Comparison of ENCODE assay signal across 23 mouse cellular contexts in genomic region chr16:13333781-13334341, GRCm38 (mm10).
DNase-seq lines count a peak whose midpoint lies in the region; ATAC-seq and TF ChIP-seq lines count a peak whose summit lies in the region.
"Had no signal": no experiment of that assay in that cellular context is flagged by ENCODE, and none has a peak within 500 bp of the region (broad histone marks: within the 10 kb centered on the region; RNA-seq: fewer than 3 reads in every experiment).

No protein-coding gene starts in this region.

- no peak for TF ChIP-seq CTCF in gastrocnemius, adult 2 months (IDR thresholded peaks at IDR 0.05)
- TF ChIP-seq CTCF in heart, postnatal 0 days (IDR thresholded peaks at IDR 0.05; ENCODE audit: low read depth): no peak
- TF ChIP-seq CTCF in lung, postnatal 0 days (IDR thresholded peaks at IDR 0.05): no peak

- no peak overlapping the region for H3K4me3 ChIP-seq in gastrocnemius, adult 2 months
- no peak overlapping the region for H3K4me3 ChIP-seq in heart, postnatal 0 days (ENCODE audit: low read depth, low read length)
- no peak overlapping the region for H3K4me3 ChIP-seq in heart, embryonic 11.5 days (ENCODE audit: low read depth, low read length)
- no peak overlapping the region for H3K4me3 ChIP-seq in lung, postnatal 0 days (ENCODE audit: low read depth, low read length)
- H3K4me3 ChIP-seq: forebrain, embryonic 10.5 days; forebrain, embryonic 13.5 days; heart, embryonic 13.5 days; hindbrain, embryonic 10.5 days; hindbrain, embryonic 13.5 days; intestine, embryonic 15.5 days had no signal

- ATAC-seq in heart, postnatal 0 days (ENCODE audit: insufficient read depth, low read depth): no peak
- no peak for ATAC-seq in heart, embryonic 11.5 days (replicated peaks; ENCODE audit: insufficient number of reproducible peaks, low FRiP score, low TSS enrichment)
- ATAC-seq in lung, postnatal 0 days: peak; percentile 64
- ATAC-seq: forebrain, embryonic 13.5 days; forebrain, embryonic 16.5 days; hindbrain, embryonic 16.5 days; intestine, embryonic 15.5 days; Patski had no signal

- H3K36me3 ChIP-seq in heart, postnatal 0 days (replicated peaks; ENCODE audit: control insufficient read depth, insufficient read depth, low read length): no peaks in the 10 kb centered on the region
- no peaks in the 10 kb centered on the region; the same call in 1 of the 2 replicates for H3K36me3 ChIP-seq in heart, embryonic 11.5 days (ENCODE audit: control insufficient read depth, insufficient read depth, low read length)
- H3K36me3 ChIP-seq in lung, postnatal 0 days (ENCODE audit: insufficient read depth, low read length): no peaks in the 10 kb centered on the region
- H3K36me3 ChIP-seq: forebrain, embryonic 10.5 days; hindbrain, embryonic 10.5 days; hindbrain, embryonic 13.5 days; intestine, embryonic 15.5 days had no signal

- H3K9me3 ChIP-seq in heart, postnatal 0 days (replicated peaks; ENCODE audit: control insufficient read depth, low read length): no peaks in the 10 kb centered on the region
- H3K9me3 ChIP-seq in heart, embryonic 11.5 days (replicated peaks; ENCODE audit: control insufficient read depth, low read length): no peaks in the 10 kb centered on the region
- H3K9me3 ChIP-seq in lung, postnatal 0 days (ENCODE audit: low read length): no peaks in the 10 kb centered on the region
- H3K9me3 ChIP-seq: forebrain, embryonic 10.5 days; forebrain, embryonic 13.5 days; heart, embryonic 13.5 days; hindbrain, embryonic 10.5 days; hindbrain, embryonic 13.5 days; intestine, embryonic 15.5 days had no signal

- DNase-seq in gastrocnemius, adult 2 months: peak; percentile 23
- no peak for DNase-seq in gastrocnemius, adult 18-20 months (ENCODE audit: low spot score)
- no peak for DNase-seq in heart, postnatal 0 days (ENCODE audit: low spot score)
- DNase-seq in lung, postnatal 0 days (ENCODE audit: low spot score): peak; percentile 63
- DNase-seq in lung, postnatal 14 days: no peak
- no peak for DNase-seq in ovary, adult 18-20 months (ENCODE audit: low spot score)
- DNase-seq: adrenal gland, postnatal 10 days; adrenal gland, postnatal 36 days; cerebellum, adult 11 months; cerebellum, adult 2 months; cerebellum, postnatal 10 days; gastrocnemius, postnatal 25 days; heart, postnatal 36 days had no signal

- H3K4me2 ChIP-seq in heart, postnatal 0 days (ENCODE audit: low read depth, low read length): no peak overlapping the region
- H3K4me2 ChIP-seq in heart, embryonic 11.5 days: no peak overlapping the region
- no peak overlapping the region for H3K4me2 ChIP-seq in lung, postnatal 0 days (replicated peaks; ENCODE audit: low read depth, low read length)
- H3K4me2 ChIP-seq: forebrain, embryonic 13.5 days; heart, embryonic 13.5 days; hindbrain, embryonic 13.5 days; intestine, embryonic 15.5 days had no signal

- no peak for TF ChIP-seq EP300 in heart, postnatal 0 days (IDR thresholded peaks at IDR 0.05; ENCODE audit: low read depth)
- no peak; the same call in 1 of the 2 replicates for TF ChIP-seq EP300 in lung, postnatal 0 days (IDR thresholded peaks at IDR 0.05)

- intact Hi-C loops in gastrocnemius, adult 2 months (cut with DNase I): no loop called here

- H3K9ac ChIP-seq in heart, postnatal 0 days (replicated peaks; ENCODE audit: low read depth, low read length): no peak overlapping the region
- no peak overlapping the region for H3K9ac ChIP-seq in heart, embryonic 11.5 days (ENCODE audit: low read depth, low read length)
- H3K9ac ChIP-seq in lung, postnatal 0 days (replicated peaks; ENCODE audit: low read depth): no peak overlapping the region
- H3K9ac ChIP-seq: forebrain, embryonic 13.5 days; heart, embryonic 13.5 days; hindbrain, embryonic 13.5 days; intestine, embryonic 15.5 days had no signal

- H3K27me3 ChIP-seq in heart, postnatal 0 days (ENCODE audit: control insufficient read depth, insufficient read depth, low read length): no peaks in the 10 kb centered on the region
- no peaks in the 10 kb centered on the region for H3K27me3 ChIP-seq in heart, embryonic 11.5 days (ENCODE audit: control insufficient read depth, insufficient read depth, low read length)
- no peaks in the 10 kb centered on the region for H3K27me3 ChIP-seq in lung, postnatal 0 days (replicated peaks; ENCODE audit: insufficient read depth, low read length)
- H3K27me3 ChIP-seq: forebrain, embryonic 13.5 days; heart, embryonic 13.5 days; hindbrain, embryonic 13.5 days; intestine, embryonic 15.5 days; Patski had no signal

- peak overlapping the region; percentile 86 for H3K27ac ChIP-seq in gastrocnemius, adult 2 months
- 0 out of 2 replicates have a peak overlapping the region, but pooled peaks have one; percentile 20 for H3K27ac ChIP-seq in heart, postnatal 0 days (ENCODE audit: low read depth)
- H3K27ac ChIP-seq in heart, embryonic 11.5 days (ENCODE audit: low read depth, low read length): no peak overlapping the region
- H3K27ac ChIP-seq in lung, postnatal 0 days (ENCODE audit: low read length): no peak overlapping the region
- H3K27ac ChIP-seq: forebrain, embryonic 10.5 days; forebrain, embryonic 13.5 days; heart, embryonic 13.5 days; hindbrain, embryonic 10.5 days; hindbrain, embryonic 13.5 days; intestine, embryonic 15.5 days had no signal

- WGBS in heart, postnatal 0 days: 49% methylated on average over 5 of the region's 5 CpGs
- WGBS in heart, embryonic 11.5 days (ENCODE audit: insufficient replicate concordance): 68% methylated on average over 5 of the region's 5 CpGs
- WGBS in lung, postnatal 0 days: 54% methylated on average over 5 of the region's 5 CpGs

- H3K4me1 ChIP-seq in heart, postnatal 0 days (ENCODE audit: control insufficient read depth, insufficient read depth): peaks cover 35% of the 10 kb centered on the region
- H3K4me1 ChIP-seq in heart, embryonic 11.5 days (ENCODE audit: control insufficient read depth, insufficient read depth, low read length): peaks cover 22% of the 10 kb centered on the region
- H3K4me1 ChIP-seq in lung, postnatal 0 days (ENCODE audit: insufficient read depth, low read depth, low read length): peaks cover 6% of the 10 kb centered on the region; the same call in 1 of the 2 replicates
- H3K4me1 ChIP-seq: hindbrain, embryonic 10.5 days; intestine, embryonic 15.5 days had no signal

Comparison
In these comparisons a context has a peak if more than half of its experiments do, and no peak if none do; other contexts are left out.
1. DNase-seq: peak in gastrocnemius, adult 2 months (single experiment) and lung, postnatal 0 days (single experiment); none in gastrocnemius, adult 18-20 months (single experiment), heart, postnatal 0 days (single experiment), lung, postnatal 14 days (single experiment) and ovary, adult 18-20 months (single experiment).
2. H3K27ac ChIP-seq: peak in gastrocnemius, adult 2 months (single experiment) and heart, postnatal 0 days (single experiment); none in heart, embryonic 11.5 days (single experiment) and lung, postnatal 0 days (single experiment).